Comparison of ENCODE assay signal across 8 mouse cellular contexts in the genomic region with DNA sequence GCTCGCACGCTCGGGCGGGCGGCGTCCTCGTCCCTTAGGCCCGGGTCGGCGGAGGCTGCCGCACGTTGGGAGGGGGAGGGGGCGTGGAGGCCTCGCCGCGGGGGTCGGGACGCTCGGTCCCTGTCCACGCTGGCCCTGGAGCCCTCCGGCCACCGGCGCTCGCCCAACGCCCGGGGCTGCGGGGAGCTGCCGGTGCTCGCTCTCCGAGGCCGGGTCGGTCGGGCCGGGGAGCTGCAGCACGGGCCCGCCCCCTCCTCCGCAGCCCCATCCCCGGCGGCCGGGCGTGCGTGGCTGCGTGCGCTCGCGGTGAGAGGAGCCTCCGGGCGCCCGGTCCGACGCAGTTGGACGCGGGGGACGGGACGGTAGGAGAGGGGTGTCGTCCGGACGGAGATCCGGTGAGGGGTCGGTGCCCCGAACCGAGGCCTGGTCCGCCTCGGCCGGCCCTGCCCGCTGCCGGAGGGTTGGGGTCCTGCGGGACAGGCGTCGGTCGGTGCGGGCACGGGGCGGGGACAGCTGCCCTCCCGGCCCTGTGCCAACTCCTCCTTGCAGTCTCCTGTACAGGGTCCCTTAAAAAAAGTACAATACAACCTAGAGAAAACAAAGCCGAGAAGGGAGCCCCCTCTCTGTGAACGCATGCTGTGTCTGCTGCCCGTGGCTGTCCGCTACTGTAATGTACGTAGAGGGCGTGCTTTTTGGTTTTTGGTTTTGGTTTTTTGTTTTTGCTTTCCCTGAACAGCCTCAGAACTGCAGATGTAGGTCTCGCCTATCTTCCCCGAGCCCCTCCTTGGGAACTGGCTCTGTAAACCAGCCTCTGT. TPM values are rescaled to one million over a fixed set of nuclear protein-coding genes. Genes with fewer than 3 reads are reported as not detected.
A peak's percentile ranks its signal among the peaks of the same experiment; 100 is the strongest.
DNase-seq lines count a peak whose midpoint lies in the region; ATAC-seq and TF ChIP-seq lines count a peak whose summit lies in the region.

No protein-coding gene starts in this region.

- H3K4me2 ChIP-seq in hindbrain, embryonic 16.5 days (ENCODE audit: low read length) = peak overlapping the region; percentile 63

- H3K27ac ChIP-seq in gastrocnemius, adult 2 months = peak overlapping the region; percentile 99
- peak overlapping the region; percentile 89 for H3K27ac ChIP-seq in hindbrain, embryonic 16.5 days (ENCODE audit: low read depth, low read length)
- H3K27ac ChIP-seq in left cerebral cortex, adult 2 months = peak overlapping the region; percentile 96
- peak overlapping the region; percentile 51 for H3K27ac ChIP-seq in macrophage

- ATAC-seq in hindbrain, embryonic 16.5 days = peak; percentile 63
- no peak for ATAC-seq in monocyte, adult 5-6 weeks (replicated peaks; ENCODE audit: insufficient number of reproducible peaks, low FRiP score, low TSS enrichment, poor library complexity, severe bottlenecking)

- intact Hi-C loops in gastrocnemius, adult 2 months (cut with DNase I) = loop anchor here (2.0 kb wide), 2 partner anchors 47 to 61 kb away; no protein-coding TSS in a partner anchor
- intact Hi-C loops in left cerebral cortex, adult 2 months (cut with DNase I) = loop anchor here (5.0 kb wide), 4 partner anchors 39 to 301 kb away; a partner anchor contains a TSS

- WGBS in hindbrain, embryonic 16.5 days = under 1% methylated on average over 54 of the region's 83 CpGs
- under 1% methylated on average over 83 of the region's 83 CpGs for WGBS in macrophage (ENCODE audit: missing documents)

- H3K27me3 ChIP-seq in hindbrain, embryonic 16.5 days (replicated peaks; ENCODE audit: control insufficient read depth, insufficient read depth, low read length) = no peaks in the 10 kb centered on the region

- TF ChIP-seq CTCF in gastrocnemius, adult 2 months (IDR thresholded peaks at IDR 0.05) = peak; percentile 58
- peak; percentile 49 for TF ChIP-seq CTCF in left cerebral cortex, adult 2 months (IDR thresholded peaks at IDR 0.05)

- no peaks in the 10 kb centered on the region for H3K9me3 ChIP-seq in hindbrain, embryonic 16.5 days (ENCODE audit: control insufficient read depth, low read length)

- DNase-seq in T-cell, adult 2 months (ENCODE audit: low spot score) = peak; percentile 82
- DNase-seq in cerebellum, postnatal 10 days = peak; percentile 83 to 84
- DNase-seq in gastrocnemius, adult 2 months = peak; percentile 69
- peak; percentile 58 to 61 for DNase-seq in left cerebral cortex, adult 2 months (ENCODE audit: extremely low spot score in 1 of 2, low spot score in 2 of 2)
- DNase-seq in right cerebral cortex, postnatal 10 days (ENCODE audit: low spot score in 2 of 2) = peak; percentile 67 to 77

- H3K36me3 ChIP-seq in hindbrain, embryonic 16.5 days (ENCODE audit: control insufficient read depth, insufficient read depth, low read length) = no peaks in the 10 kb centered on the region
- H3K36me3 ChIP-seq in macrophage (ENCODE audit: inconsistent target) = no peaks in the 10 kb centered on the region

- H3K4me1 ChIP-seq in hindbrain, embryonic 16.5 days (ENCODE audit: control insufficient read depth, insufficient read depth, low read depth, low read length) = peaks cover 22% of the 10 kb centered on the region

- H3K9ac ChIP-seq in hindbrain, embryonic 16.5 days (ENCODE audit: low read depth, low read length) = peak overlapping the region; percentile 82

- peak overlapping the region; percentile 95 for H3K4me3 ChIP-seq in gastrocnemius, adult 2 months
- H3K4me3 ChIP-seq in hindbrain, embryonic 16.5 days (ENCODE audit: low read length) = peak overlapping the region; percentile 56
- H3K4me3 ChIP-seq in left cerebral cortex, adult 2 months = peak overlapping the region; percentile 96
- H3K4me3 ChIP-seq in macrophage (ENCODE audit: inconsistent target) = peak overlapping the region; percentile 61

- peaks cover 16% of the 10 kb centered on the region for H3K79me2 ChIP-seq in macrophage (ENCODE audit: inconsistent target)

RNA-seq across cellular contexts. Expression of a gene that starts 11.7 kb away (rescaled TPM):
- total RNA-seq in gastrocnemius, adult 2 months (2021) = 10 to 100 TPM; 14.8 to 16.8 TPM
- polyA plus RNA-seq in hindbrain, embryonic 16.5 days (2015; fragmentation: Nextera tagmentation; extraction: Ambion mirVana) = 54.8 and 63.2 TPM in 2 replicates
- 100 to 1,000 TPM; 102 to 114 TPM for total RNA-seq in left cerebral cortex, adult 2 months (2021)
- total RNA-seq in macrophage (2018; cell fraction: chromatin; rRNA removed) = 10 to 100 TPM in 5 of 26 experiments, 1 to 10 TPM in 15, under 1 TPM in 5, not detected in 1; 0.54 to 19.1 (median 3.5) TPM
- total RNA-seq in macrophage (2018; cell fraction: cytosol; rRNA removed) = 10 to 100 TPM in 13 of 26 experiments, 1 to 10 TPM in 13; 4.7 to 28.2 (median 10.0) TPM
- total RNA-seq in macrophage (2018; cell fraction: nucleus; rRNA removed) = 10 to 100 TPM in 5 of 26 experiments, 1 to 10 TPM in 21; 1.9 to 18.8 (median 5.5) TPM
- polyA plus RNA-seq in macrophage (2018) = 3.8 to 15.6 TPM (median 13.3 TPM) in 3 replicates
- total RNA-seq in monocyte, adult 5-6 weeks (2017) = 238 to 392 TPM (median 322 TPM) in 3 replicates

RNA-seq across cellular contexts. Expression of a gene that starts 40.4 kb away (rescaled TPM):
- total RNA-seq in gastrocnemius, adult 2 months (2021) = 10 to 100 TPM; 24.0 to 28.3 TPM
- polyA plus RNA-seq in hindbrain, embryonic 16.5 days (2015; fragmentation: Nextera tagmentation; extraction: Ambion mirVana) = 55.4 and 67.7 TPM in 2 replicates
- 10 to 100 TPM; 54.5 to 55.6 TPM for total RNA-seq in left cerebral cortex, adult 2 months (2021)
- 100 to 1,000 TPM in 2 of 26 experiments, 10 to 100 TPM in 24; 33.5 to 123 (median 48.3) TPM for total RNA-seq in macrophage (2018; cell fraction: chromatin; rRNA removed)
- total RNA-seq in macrophage (2018; cell fraction: cytosol; rRNA removed) = 10 to 100 TPM; 30.6 to 51.9 (median 39.8) TPM
- 100 to 1,000 TPM in 1 of 26 experiments, 10 to 100 TPM in 25; 36.2 to 109 (median 50.6) TPM for total RNA-seq in macrophage (2018; cell fraction: nucleus; rRNA removed)
- polyA plus RNA-seq in macrophage (2018) = 23.0 to 34.4 TPM (median 31.5 TPM) in 3 replicates
- 63.5 to 85.3 TPM (median 69.9 TPM) in 3 replicates for total RNA-seq in monocyte, adult 5-6 weeks (2017)

RNA-seq across cellular contexts. Expression of a gene that starts 40.7 kb away (rescaled TPM):
- 10 to 100 TPM; 33.3 to 40.6 TPM for total RNA-seq in gastrocnemius, adult 2 months (2021)
- polyA plus RNA-seq in hindbrain, embryonic 16.5 days (2015; fragmentation: Nextera tagmentation; extraction: Ambion mirVana) = 134 and 142 TPM in 2 replicates
- 10 to 100 TPM; 55.1 to 57.7 TPM for total RNA-seq in left cerebral cortex, adult 2 months (2021)
- 10 to 100 TPM; 18.4 to 53.7 (median 36.8) TPM for total RNA-seq in macrophage (2018; cell fraction: chromatin; rRNA removed)
- 10 to 100 TPM; 45.6 to 84.6 (median 58.3) TPM for total RNA-seq in macrophage (2018; cell fraction: cytosol; rRNA removed)
- 10 to 100 TPM; 18.7 to 58.6 (median 39.5) TPM for total RNA-seq in macrophage (2018; cell fraction: nucleus; rRNA removed)
- 49.1 to 71.9 TPM (median 71.7 TPM) in 3 replicates for polyA plus RNA-seq in macrophage (2018)
- 42.3 to 45.1 TPM (median 43.5 TPM) in 3 replicates for total RNA-seq in monocyte, adult 5-6 weeks (2017)

Comparison
In these comparisons a context has a peak if more than half of its experiments do, and no peak if none do; other contexts are left out.
1. RNA of a gene that starts 11.7 kb away (total RNA-seq): 238 to 392 TPM in monocyte, adult 5-6 weeks and 102 to 114 TPM in left cerebral cortex, adult 2 months; 14.8 to 16.8 TPM in gastrocnemius, adult 2 months; every median in the first group is over 4 times any median in the second.
2. Peak in every context shown above with its lines, with median percentiles within 50 percentile points of each other: DNase-seq, H3K27ac ChIP-seq and H3K4me3 ChIP-seq.